Mouse (Mus musculus): ENCODE results near the gene Blzf1.

DNA sequence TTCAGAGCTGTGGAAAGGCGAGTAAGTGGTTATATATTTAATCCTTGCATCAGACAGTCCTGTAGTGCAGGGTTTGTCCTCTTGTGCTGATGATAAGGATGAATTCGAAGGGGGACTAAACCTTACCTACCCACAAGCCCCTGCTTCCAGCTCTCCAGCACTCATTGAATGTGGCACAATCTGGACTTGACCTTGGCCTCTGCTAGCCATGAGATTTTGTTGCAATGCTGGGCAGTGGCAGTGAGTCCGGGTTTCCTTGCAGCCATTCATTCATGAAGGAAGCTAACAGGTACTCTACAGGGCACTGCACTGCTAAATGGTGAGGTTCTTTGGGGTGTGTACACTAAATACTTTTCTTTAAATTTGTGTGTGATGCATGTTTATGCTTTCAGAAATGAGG is 52.5 kb downstream of the Blzf1 start:
- TF ChIP-seq CTCF (IDR thresholded peaks at IDR 0.05; ENCODE audit: insufficient read depth, low read depth, low read length) (no peak), POLR2A (IDR thresholded peaks at IDR 0.05; ENCODE audit: insufficient read depth, low read depth, low read length) (no peak)
